Mouse (Mus musculus): Measurements from ENCODE around the gene Pik3r3. TPM values are rescaled to one million over a fixed set of nuclear protein-coding genes. Genes with fewer than 3 reads are reported as not detected.

Gene Pik3r3
- polyA plus RNA-seq (2014; fragmentation: Illumina TruSeq; extraction: RNeasy Lipid Tissue Mini Kit (QIAGEN cat#74804); ENCODE audit: low replicate concordance), result 9.5 TPM

DNA sequence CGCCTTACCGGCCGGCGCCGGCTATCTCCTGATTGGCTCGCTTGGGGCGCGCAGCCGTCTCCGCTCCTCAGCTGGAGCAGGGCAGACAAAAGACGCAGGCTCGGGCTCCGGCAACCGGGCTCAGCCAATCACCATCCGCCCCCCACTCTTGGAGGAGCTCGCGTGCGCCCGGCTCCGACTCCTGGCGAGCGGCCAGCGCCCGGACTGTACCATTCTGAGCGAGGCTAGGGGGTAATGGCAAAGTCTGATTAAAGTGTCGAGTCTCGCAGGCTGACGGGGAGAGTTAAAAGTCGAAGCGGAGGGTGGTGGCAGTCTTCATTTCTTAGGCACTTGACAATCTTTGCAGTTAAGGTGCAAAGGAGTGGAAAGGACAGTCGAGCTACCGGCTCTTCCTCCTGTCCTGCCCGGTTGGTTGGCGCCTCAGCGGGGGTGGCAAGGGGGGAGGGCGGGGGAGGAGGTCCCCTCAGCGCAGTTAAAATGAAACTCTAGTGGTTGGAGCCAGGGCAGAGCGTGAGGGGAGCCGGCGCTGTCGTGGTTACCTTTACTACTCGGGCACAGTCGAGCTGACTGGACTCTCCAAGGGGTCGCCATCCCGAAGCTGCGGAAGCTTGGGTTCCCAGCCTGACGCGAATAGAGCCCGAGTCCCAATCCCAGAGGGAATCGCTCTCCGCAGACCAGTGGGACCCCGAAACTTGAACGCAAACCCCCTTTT, at the start of gene Pik3r3:
Gene Pik3r3, plus strand, starts transcription at position 479 of the 712 bp plus-strand sequence.

DNA sequence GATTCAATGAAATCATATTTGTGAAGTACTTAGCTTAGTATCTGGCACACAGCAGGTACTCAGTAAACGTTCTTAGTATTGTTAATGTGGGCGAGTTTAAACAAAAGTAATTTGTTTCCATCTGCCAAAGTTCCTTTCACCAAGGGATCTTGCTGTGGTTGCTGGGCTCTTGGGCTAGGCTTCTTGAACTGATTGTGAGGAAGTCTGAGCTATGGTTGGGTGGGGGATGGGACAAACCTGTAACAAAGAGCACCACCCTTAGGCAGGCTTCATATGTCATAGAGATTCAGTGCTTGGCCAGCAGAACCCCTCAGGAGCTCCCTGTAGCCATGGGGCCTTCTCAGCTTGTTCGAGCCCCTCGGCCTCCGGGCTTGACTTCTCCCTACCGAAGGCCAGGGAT, 48.3 kb upstream of the Pik3r3 start, which contains the start of the genes 1700042G07Rik and Gm49337:
Gene 1700042G07Rik, plus strand, starts transcription at position 301 of the 400 bp plus-strand sequence.
Gene Gm49337, plus strand, starts transcription at position 313 of the 400 bp plus-strand sequence.

Other genes with a start within 250 kb of the Pik3r3 start
- 27.4 TPM for gene Faah, start 203.7 kb upstream of the Pik3r3 start, polyA plus RNA-seq (2014; fragmentation: Illumina TruSeq; extraction: RNeasy Lipid Tissue Mini Kit (QIAGEN cat#74804); ENCODE audit: low replicate concordance)
- gene Nsun4, start 167.7 kb upstream of the Pik3r3 start, polyA plus RNA-seq (2014; fragmentation: Illumina TruSeq; extraction: RNeasy Lipid Tissue Mini Kit (QIAGEN cat#74804); ENCODE audit: low replicate concordance), result 10.1 TPM
- gene Uqcrh, start 146.5 kb upstream of the Pik3r3 start, polyA plus RNA-seq (2014; fragmentation: Illumina TruSeq; extraction: RNeasy Lipid Tissue Mini Kit (QIAGEN cat#74804); ENCODE audit: low replicate concordance), result 172 TPM
- gene Lrrc41, start 146.3 kb upstream of the Pik3r3 start, polyA plus RNA-seq (2014; fragmentation: Illumina TruSeq; extraction: RNeasy Lipid Tissue Mini Kit (QIAGEN cat#74804); ENCODE audit: low replicate concordance), result 2.3 TPM
- 3.6 TPM for gene Rad54l, start 97.9 kb upstream of the Pik3r3 start, polyA plus RNA-seq (2014; fragmentation: Illumina TruSeq; extraction: RNeasy Lipid Tissue Mini Kit (QIAGEN cat#74804); ENCODE audit: low replicate concordance)
- gene Pomgnt1, start 97.8 kb upstream of the Pik3r3 start, polyA plus RNA-seq (2014; fragmentation: Illumina TruSeq; extraction: RNeasy Lipid Tissue Mini Kit (QIAGEN cat#74804); ENCODE audit: low replicate concordance), result 3.3 TPM
- gene Lurap1, start 70.3 kb upstream of the Pik3r3 start, polyA plus RNA-seq (2014; fragmentation: Illumina TruSeq; extraction: RNeasy Lipid Tissue Mini Kit (QIAGEN cat#74804); ENCODE audit: low replicate concordance), result 0.52 TPM
- 24.7 TPM for gene Tspan1, start 54.0 kb upstream of the Pik3r3 start, polyA plus RNA-seq (2014; fragmentation: Illumina TruSeq; extraction: RNeasy Lipid Tissue Mini Kit (QIAGEN cat#74804); ENCODE audit: low replicate concordance)
- gene 1700042G07Rik, start 48.2 kb upstream of the Pik3r3 start, polyA plus RNA-seq (2014; fragmentation: Illumina TruSeq; extraction: RNeasy Lipid Tissue Mini Kit (QIAGEN cat#74804); ENCODE audit: low replicate concordance), result not detected
- 1.1 TPM for gene Gm49337, start 48.2 kb upstream of the Pik3r3 start, polyA plus RNA-seq (2014; fragmentation: Illumina TruSeq; extraction: RNeasy Lipid Tissue Mini Kit (QIAGEN cat#74804); ENCODE audit: low replicate concordance)
- 26.9 TPM for gene Mast2, start 242.6 kb downstream of the Pik3r3 start, polyA plus RNA-seq (2014; fragmentation: Illumina TruSeq; extraction: RNeasy Lipid Tissue Mini Kit (QIAGEN cat#74804); ENCODE audit: low replicate concordance)

All from small intestine, adult 10 weeks (tissue).